Mouse (Mus musculus): Measurements from ENCODE around the gene Cacna2d1.

Cacna2d1 gene

GRCm38 (mm10) chr5:15934376-15935233, at the start of gene Cacna2d1:
TSS of gene Cacna2d1 (plus strand) at chr5:15934691.
- peak; percentile 71 for DNase-seq

GRCm38 (mm10) chr5:15895098-15895497, 39.4 kb upstream of the Cacna2d1 start:
- no peak for DNase-seq

- DNase-seq, result no peak
These were observed 37.8 kb upstream of the Cacna2d1 start for GRCm38 (mm10) chr5:15896706-15897105.

- no peak for DNase-seq
These were observed 28.0 kb upstream of the Cacna2d1 start for GRCm38 (mm10) chr5:15906446-15906845.

- DNase-seq, result peak; percentile 71
These were observed 19.6 kb upstream of the Cacna2d1 start for GRCm38 (mm10) chr5:15914931-15915330.

GRCm38 (mm10) chr5:15928506-15928905, 6.0 kb upstream of the Cacna2d1 start:
- DNase-seq, result no peak

- no peak for DNase-seq
These were observed 1.5 kb upstream of the Cacna2d1 start for GRCm38 (mm10) chr5:15933017-15933416.

GRCm38 (mm10) chr5:15933581-15934375, 713 bp upstream of the Cacna2d1 start:
- peak; percentile 48 for DNase-seq

- peak; percentile 24 for DNase-seq
These were observed 790 bp downstream of the Cacna2d1 start for GRCm38 (mm10) chr5:15935234-15935728.

GRCm38 (mm10) chr5:15935831-15936710, 1.6 kb downstream of the Cacna2d1 start:
- peak; percentile 20 for DNase-seq

GRCm38 (mm10) chr5:15941191-15941725, 6.8 kb downstream of the Cacna2d1 start:
- no peak for DNase-seq

GRCm38 (mm10) chr5:15942051-15942450, 7.6 kb downstream of the Cacna2d1 start:
- DNase-seq, result no peak

- DNase-seq, result no peak
These were observed 14.0 kb downstream of the Cacna2d1 start for GRCm38 (mm10) chr5:15948290-15949037.

GRCm38 (mm10) chr5:15959760-15960159, 25.3 kb downstream of the Cacna2d1 start:
- no peak for DNase-seq

GRCm38 (mm10) chr5:15961866-15962265, 27.4 kb downstream of the Cacna2d1 start:
- DNase-seq, result no peak

- DNase-seq, result no peak
These were observed 32.4 kb downstream of the Cacna2d1 start for GRCm38 (mm10) chr5:15966888-15967287.

GRCm38 (mm10) chr5:15971821-15972220, 37.3 kb downstream of the Cacna2d1 start:
- no peak for DNase-seq

- DNase-seq, result no peak
These were observed 37.9 kb downstream of the Cacna2d1 start for GRCm38 (mm10) chr5:15972351-15972750.

- DNase-seq, result no peak
These were observed 40.2 kb downstream of the Cacna2d1 start for GRCm38 (mm10) chr5:15974652-15975051.

- no peak for DNase-seq
These were observed 44.7 kb downstream of the Cacna2d1 start for GRCm38 (mm10) chr5:15979225-15979624.

- DNase-seq, result no peak
These were observed 48.1 kb downstream of the Cacna2d1 start for GRCm38 (mm10) chr5:15982573-15982972.

GRCm38 (mm10) chr5:15983354-15983753, 48.9 kb downstream of the Cacna2d1 start:
- DNase-seq, result no peak
